Mouse (Mus musculus) B cell, adult 2 months (primary cell): ENCODE measurements at regions not wholly inside any gene's neighbourhood (a gene's known extent, or its start where the extent isn't known, plus 50 kb on each side); places are given as distances from the start of the nearest gene placed in this dataset.

Experiments
- DNase-seq, 2 experiments: peaks; one replicate each; pipeline ENCODE4 v3.0.0; 2022

DNA sequence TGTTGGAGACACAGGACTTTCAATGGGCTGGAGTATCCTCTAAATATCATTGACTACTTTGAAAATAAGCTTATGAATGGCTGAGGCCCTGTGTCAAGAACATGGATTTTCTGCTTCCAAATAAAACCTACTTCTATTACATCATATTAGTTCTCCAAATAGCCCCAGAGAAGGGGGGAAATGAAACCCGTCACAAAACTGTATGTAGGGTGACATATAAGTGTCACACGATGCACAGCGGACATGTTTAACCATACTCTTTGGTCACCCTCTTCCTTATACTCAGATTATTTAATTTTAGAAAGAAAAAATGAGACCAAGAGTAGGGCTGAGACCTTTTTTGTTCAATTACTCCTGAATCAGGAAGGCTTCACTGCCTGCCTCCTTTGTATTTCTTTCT, 189.2 kb upstream of the Creb1 start:
- no peak for DNase-seq

DNA sequence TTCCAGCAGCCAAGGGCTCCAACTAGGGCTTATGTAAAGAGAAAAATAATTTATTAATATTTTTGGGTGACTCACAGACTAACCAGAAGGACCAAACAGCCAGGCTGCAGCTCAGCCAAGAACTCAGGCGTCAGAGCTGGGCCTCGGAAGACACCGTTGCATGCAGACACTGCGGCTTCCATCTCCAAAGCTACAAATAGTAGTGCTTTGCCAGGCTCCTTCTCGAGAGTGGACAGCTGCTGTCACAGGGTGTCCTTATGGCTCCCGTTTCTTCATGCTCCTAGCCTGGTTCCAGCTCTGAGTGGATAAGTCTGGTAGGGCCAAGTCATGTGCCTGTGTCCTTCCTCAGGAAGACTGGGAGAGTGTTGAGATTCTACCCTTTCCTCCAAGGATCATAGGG, 190.8 kb upstream of the Creb1 start:
- no peak for DNase-seq

DNA sequence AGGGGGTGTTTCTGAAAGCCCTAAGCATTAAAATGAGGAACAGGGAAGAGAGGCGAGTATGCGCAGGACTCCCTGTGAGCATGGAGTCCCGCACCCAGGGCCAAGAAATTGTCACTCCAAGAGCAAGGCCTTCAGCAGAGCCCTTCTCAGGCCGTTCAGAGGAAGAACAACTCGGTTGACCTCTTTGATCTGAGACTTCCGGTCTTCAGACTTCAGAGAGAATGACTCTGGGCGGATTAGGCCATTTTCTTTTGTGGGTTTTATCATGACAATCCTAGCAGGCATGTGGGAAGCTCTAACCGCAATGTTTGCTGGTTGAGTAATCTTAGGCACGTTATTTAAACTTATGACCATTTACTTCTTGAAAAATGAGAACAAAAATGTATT, 193.9 kb upstream of the Creb1 start:
- no peak for DNase-seq

DNA sequence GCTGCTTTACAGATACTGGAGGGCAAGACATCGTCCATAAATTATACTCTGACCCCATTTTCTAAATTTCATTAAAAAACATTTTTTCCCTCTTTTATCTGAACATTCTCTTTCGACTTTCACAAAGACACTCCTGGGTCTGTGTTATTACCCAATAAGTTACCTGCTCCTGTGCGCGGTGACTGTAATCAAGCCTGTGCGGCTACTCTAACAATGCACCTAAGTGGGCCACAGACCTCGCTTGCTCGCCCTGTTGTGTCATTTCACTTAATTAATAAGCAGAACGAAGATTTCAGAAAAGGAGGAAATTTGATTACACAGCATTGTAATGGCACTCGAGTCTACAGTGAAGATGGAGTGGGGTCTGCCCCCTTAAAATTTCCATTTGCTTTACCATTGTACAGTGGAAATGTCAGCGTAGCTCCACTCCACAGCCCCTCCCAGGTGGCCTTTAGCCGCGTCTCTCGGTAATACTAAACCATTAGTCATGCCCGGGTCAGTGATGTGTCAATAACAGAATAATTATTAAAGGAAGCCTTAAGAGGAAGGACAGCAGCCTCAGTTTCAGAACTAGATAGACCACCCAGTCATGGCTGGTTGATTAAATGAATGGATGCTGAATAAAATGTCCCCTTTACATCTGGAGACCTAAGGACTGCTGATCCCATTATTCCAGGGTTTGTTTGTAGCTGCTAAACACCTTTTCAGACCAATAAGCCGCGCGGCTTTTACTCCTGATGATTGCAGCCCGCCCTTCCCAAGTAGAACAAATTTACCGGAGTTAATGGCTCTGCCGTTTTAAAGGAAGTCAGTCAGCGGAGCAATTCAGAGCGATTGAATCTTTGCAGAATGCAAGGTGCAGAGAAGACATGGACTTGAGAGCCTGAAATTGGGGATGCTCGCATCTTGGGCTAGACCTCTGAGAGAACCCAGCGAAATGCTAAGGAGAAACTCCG, 194.5 kb upstream of the Creb1 start:
- no peak for DNase-seq

DNA sequence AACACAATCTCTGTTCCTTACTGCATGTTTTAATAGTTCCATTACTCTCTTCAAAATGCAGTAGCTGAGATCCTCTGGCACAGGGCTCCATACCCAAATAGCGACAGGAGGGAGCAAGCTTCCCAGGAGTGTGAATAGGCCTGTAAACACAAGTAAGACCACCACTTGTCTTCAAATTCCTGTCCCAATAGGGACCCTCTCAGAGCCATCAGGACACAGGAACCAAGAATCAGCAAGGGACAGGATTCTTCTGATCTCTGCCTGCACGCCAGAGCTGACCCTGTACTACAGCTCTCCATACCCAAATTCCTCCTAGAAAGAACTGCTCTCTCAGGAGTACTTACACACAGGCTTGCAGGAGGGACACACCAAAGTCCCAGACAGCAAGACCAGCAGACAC, 200.9 kb upstream of the Creb1 start:
- no peak for DNase-seq

DNA sequence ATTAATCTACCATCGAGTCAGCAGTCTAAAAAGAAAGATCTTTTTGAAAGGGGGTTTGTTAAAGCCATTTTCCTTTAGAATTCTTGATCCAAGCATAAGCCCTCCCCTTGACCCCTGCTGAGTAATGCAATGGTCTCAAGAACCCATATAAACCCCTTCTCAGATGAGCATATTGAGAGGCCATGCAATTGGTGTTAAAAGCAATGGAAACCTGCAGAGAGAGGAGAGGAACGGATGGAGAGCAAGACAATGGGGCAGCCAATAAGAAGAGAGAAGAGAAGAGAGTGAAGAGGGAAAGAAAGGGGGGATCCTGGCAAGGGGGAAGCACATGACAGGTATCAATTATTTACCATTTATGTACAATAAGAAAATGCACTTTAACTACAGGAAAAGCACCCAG, 201.7 kb upstream of the Creb1 start:
- DNase-seq, result no peak

DNA sequence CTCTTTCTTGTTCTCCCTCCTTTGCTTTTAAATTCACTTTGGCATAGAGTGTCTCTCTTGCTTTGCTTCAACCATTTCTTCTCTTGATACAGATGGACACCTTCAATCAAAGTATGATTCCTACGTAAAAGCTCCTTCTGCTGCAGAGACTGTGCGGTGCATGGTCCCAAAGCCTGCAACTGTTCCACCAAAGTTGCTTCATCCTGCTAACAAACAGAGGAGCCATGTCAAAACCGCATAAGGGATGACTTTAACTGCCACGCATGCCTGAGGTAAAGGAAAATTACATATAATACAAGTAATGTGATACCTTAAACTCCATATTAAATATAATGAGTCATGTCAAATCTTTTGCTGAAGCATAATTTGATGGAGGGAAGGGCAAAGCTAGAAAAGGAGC, 200.1 kb upstream of the Klf7 start:
- no peak for DNase-seq

DNA sequence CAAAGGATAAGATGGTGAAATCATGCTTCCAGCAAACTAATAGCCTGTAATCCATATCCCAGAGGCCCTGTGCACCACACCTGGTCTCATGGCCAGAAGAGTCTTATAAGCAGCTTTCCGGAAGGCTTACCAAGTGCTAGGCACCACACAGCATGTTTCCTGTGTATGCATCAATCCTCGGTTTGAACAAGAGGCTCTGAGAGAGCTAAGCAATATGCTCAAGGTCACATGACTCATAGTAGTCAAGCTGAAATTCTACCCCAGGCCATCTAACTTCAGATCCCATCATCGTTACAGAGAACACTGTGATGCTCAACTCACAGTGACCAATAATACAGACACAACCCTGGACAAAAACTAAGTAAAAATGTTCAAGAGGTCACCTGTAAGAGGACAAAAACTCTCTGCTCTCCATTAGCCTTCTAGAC, 197.1 kb upstream of the Klf7 start:
- DNase-seq, result no peak

DNA sequence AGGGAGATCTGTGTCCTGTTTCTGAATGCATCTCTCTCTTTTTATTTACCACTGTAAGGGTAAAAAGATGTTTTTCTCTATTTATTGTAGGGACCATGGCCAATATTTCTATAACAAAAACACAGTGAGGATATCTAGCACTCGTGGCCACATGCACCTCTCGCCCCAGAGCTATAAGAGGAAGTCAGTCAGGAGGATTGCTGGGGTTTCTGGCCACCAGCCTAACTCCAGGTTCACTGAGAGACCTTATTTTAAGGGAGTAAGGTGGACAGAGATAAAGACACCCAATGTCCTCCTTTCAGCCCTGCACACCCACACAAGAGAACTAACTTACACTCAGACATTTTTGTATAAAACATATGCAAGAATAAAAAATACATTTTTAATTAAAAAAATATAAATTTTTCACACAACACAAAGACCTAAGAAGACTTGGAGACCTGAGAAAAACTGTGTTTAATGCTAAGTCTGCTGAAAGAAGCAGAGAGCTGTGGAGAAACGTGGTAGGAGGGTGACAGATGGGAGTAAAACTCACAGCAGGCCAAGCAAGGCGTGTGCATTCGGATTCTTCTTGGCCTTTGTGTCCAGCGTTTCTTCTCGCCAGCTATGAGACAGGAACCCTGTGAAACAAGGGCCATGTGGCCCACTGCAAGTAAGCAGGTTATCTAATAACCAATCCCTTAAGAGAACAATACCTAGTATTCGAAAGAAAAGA, 196.5 kb upstream of the Klf7 start:
- DNase-seq, result no peak

DNA sequence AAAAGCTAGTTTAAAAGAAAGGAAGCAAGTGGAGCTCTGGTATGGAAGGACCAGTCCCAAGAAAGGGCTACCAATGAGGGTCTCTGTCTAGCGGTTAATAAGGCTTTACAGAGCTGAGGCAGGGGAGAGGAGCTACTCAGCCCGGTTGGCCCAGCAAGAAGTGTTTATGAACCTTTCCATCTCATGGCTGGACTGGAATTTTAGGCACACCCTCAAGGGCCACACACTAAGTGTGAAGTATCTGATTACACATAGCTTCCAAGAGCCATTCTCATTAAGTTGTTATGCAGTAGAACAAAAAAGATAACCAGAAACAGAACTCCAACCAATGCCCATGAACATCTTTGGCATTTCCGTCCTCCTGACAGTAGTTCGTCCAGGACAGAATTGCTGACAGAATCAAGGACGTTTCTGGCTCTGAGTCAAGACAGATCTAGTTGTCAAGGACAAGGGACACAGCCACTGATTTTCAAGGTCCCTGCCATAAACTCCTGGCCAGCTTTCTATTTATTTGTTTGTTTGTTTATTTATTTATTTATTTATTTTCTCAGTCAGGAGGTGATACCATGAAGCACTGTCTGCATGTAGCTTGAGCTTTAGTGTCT, 195.1 kb upstream of the Klf7 start:
- no peak for DNase-seq

DNA sequence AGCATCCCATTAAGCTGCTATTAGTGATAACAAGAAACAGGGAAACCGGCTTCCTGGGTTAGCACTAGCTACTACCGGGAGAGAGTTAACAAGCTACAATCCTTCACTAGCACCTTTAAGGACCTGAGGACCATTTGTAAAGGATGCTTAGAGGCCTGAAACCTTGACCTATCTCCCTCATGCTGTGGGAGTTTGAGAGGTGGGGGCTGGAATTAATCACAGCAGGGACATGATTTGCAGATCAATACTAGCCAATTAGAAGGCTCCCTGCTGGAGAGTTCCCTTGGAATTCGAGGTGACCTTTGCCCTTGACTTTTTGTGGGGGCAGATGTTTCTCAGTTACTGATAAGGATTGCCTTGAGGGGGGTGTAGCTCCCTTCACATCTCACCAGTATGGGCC, 189.3 kb upstream of the Klf7 start:
- no peak for DNase-seq

DNA sequence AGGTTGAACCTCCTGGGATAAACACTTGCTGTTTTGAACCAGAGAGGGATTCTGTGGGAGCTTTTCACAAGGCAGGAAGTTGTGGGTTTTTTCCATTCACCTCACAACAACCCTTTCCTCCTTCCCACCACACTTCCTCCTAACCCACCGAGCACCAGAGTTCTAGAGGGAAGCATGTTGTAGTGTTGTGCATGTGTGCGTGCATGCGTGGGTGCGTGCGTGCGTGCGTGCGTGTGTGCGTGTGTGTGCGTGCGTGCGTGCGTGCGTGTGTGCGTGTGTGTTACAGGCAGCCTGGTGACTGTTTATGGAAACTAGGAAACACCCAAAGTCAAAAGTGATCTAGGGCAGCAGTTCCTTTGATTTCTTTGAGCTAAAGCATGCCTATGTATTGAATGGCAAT, 186.5 kb upstream of the Klf7 start:
- DNase-seq, result peak; percentile 25 to 48

DNA sequence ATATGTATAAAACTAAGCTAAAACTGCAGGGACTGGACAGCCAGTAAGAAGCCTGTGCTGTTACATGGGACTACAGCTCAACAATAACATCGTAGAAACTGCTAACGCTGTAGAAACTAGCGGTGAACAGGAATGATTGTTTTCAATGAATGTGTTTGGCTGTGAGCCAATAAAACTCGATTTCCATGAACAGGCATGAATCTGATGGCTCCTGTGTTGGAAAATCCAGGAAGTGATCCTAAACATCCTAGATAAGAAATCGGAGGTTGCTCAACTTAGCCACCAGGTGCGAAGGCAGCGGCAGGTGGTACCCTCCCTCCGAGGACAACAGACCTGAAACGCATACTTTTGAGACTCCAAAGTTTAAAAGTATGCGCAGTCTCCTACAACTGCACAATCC, 186.0 kb upstream of the Klf7 start:
- no peak for DNase-seq

DNA sequence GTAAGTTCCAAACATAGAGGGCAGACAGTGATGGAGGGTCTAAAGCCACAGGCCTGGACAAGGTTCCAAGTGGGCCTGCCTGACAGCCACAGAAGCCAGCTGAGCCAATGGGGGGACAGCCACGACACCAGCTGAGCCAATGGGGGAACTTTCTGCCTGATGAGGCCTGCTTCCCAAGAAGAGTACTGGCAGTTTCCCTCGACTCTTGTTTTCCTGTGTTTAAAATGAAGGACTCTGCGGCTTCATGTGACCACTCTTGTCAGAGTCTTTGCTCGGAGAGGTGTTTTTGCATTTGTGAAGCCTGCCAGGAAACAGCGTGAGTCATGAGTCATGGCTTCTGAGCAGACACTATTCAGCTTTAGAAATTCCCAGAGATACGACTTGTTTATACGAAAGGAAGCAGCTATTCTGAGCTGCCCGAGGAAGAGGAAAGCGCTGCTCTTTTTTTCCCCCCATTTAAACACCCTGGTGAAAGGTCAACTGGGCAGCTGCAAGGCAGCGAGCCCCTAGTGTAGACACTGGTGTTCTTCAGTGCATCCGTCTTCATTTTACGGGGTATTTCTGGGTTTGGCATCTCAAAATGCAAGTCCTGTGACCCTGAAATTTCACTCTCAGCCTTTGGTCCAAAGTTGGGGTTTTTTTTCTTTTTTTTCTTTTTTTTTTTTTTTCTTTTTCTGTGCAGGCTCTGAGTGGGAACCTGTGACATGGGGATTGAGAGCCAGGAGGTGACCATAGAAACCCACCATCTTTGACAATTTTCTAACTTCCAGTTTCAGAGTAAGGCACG, 183.5 kb upstream of the Klf7 start:
- peak; percentile 23 to 25 for DNase-seq

DNA sequence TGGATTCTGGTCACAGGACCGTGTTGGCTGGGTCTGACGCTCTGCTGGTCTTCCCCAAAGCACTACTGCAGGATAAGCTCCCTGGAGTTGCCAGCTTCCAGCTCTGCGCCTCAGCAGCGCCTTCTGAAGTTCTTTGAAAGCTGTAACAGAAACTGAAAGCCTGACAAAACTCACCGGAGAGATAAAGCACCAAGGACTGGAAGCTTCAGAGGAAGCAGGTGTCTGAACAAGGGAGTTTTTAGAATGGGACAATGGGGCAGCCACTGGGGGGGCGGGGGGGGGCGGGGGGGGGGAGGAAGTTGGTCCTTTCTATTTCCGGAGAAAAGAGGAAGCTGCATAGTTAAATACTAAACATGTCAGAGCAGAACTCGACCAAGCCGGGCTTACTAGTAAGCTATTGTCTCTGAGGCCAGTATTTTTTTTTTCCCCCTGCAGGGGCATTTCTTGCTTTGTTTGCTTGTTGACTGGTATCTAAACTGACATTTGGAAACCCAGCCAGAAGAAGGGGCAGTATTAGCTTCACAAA, 180.8 kb upstream of the Klf7 start:
- DNase-seq, result peak; percentile 66 to 67

DNA sequence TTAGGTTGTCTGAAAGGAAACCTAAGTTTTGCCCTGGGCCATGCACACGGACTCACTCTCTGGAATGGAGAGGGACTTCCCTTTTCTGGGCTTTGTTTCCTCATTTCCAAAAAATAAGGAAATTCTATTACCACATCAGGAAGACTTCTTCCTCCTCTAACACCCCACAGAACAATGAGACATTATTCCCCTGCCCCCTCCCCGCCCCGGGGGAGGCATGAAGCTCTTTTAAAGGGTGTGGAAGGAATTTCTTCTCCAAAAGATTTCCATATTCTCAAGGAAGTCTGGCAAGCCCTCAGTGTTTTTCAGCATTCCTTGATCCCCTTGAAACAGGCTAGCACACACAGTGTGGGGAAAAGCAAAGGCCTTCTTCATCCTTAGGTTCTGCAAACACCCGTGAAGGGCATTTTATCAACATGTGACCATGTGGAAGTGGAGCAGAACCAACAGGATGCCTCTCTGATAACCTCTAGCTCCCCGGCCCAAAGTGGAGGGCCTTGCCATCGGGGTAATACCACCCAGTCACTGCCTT, 179.5 kb upstream of the Klf7 start:
- DNase-seq, result peak in 1 of 2 experiments; percentile 8

DNA sequence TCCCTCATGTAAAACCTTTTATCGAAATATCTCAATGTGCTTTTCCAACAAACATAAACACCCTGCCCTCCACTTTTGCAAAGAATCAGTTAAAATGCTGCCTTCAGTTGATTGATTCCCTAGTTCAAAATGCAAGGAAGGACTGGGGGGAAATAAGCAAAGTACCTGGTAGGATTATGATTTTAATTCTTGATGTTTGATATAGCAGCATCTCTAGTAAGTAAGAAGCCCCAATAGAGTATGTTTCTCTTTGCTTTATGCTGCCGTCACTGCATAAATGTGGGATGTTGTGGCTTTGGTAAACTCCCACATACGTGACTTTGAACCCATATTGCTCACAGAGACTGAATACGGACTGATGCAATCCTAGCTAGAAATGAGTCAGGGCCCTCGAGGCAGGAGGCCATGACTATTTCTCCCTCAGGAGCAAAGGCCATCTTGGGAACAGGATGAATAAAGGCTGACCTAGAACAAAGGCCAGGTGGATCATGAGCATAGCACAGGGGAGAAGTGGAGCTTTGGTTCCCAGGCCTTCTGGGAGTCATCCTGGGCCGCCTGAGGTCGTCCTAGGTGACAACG, 179.0 kb upstream of the Klf7 start:
- DNase-seq, result no peak

DNA sequence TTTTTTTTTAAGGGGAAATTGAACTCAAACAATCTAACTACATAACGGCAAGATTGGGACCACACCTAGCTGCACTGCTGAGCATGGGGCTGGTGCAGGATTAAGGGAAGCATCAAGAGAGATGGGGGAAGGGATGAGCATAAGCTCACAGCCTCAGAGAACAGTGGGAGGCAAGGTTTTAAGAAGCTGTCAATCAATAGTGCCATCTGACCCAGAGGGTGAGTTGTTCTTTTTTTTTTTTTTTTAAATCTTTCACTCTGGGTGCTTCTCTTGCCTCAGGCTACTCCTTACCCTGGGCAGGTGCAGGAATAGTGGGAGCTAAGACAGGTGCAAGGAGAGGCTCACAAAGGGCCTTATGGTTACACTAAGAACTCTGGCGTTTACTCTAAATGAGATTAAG, 176.9 kb upstream of the Klf7 start:
- DNase-seq, result no peak

DNA sequence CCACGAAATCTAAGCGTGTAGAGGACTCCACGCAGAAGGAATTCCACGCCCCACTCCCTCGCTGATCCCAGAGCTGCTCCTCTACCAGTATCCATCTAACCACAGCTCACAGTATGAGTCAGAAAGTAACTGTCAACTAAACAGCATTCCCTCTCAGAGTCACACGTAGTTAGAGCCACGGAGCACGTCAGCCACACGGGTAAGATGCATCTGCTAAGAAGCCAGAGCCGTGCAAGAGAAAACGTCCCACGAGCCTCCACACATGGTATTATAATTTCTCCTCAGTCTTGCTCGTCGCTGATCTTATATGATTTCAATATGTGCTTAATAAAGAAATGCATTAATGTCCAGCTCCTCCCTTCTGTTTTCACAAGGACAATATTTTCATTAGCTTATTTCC, 176.1 kb upstream of the Klf7 start:
- DNase-seq, result no peak

DNA sequence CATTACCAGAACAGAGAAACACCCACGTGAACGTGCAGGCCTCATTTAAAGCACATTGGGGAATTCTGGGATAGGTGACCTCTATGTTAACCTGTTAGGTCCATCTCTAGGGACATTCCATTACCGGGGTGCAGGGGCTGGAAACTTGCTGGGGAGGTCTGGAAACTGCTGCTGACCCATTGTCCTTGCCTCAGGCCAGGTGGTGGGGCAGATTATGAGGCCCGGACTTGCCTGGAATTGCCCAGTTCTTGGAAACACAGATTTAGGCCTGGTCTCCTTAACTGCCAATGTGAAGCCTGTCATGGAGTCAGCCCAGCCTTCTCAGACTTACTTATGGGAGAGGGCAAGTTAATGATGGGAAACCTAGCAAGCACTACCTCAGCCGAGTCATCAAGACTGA, 175.3 kb upstream of the Klf7 start:
- DNase-seq, result no peak

DNA sequence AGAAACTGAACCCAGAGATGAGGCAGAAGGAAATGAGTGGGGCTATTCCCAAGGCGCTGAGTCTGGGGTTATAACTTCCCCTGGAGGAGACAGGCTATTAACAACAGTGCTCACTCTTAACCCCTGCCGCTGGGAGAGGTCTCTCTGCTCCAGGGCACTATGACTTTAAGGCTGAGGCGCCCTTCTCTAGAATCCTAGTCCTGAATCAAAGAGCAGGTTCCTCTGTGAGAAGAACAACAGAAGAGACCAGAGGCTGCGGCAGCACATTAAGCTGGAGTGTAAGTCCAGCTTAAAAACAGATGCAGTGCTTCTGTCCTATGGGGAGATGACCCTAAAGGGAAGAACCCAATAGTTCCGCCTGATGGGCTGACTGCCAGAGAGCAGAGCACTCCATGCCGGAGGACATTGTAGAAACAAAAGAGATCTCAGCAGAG, 173.4 kb upstream of the Klf7 start:
- DNase-seq, result no peak

DNA sequence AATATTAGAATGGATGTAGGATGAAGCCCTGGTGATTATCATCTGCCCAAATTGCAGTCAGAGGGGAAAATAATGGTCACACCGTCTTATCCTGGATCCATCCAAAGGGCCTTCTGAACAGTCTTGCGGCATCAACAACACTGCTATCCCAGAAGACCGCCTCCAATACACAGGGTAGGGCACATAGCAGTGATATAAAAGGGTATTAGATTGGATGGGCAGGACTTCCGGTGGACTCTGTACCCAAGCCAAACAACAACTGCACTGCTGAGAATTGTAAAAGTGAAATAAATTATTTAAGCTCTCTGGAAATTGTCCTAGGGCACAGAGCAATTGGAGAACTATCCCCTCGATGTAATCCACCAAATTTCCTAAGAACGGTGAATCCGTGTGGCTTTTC, 173.0 kb upstream of the Klf7 start:
- DNase-seq, result no peak
